Comparison of ENCODE assay signal across 8 mouse cellular contexts in the genomic region with DNA sequence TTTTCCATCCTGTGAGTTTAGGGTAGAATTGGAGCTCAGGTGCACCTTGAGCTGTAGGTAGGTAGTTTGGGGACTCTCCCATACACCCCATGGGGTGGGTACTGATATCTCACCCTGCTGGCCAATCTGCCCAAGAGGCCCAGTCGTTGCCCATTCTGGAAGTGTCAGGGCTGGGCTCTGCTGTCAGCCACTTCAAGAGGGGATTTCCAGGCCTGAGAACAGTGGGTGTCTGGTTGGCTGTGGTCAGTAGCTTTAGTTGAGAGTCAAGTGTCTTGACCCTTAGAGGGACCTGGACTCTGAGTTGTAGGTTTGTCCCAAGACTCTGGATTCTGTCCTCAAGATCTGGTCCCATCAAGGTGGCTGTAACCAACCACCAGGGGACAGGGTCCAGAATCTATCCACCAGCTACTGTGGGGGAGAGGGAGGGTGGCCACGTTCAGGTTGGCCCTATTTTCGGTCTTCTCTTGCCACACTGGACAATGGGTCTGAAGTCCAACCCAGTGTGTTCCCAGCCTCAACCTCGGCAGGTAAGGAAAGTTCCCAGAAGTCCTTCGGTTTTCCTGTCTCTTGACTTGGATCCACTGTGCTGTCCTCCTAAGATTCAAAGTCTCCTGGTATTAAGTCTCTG.
DNase-seq lines count a peak whose midpoint lies in the region; ATAC-seq and TF ChIP-seq lines count a peak whose summit lies in the region.

No protein-coding gene starts in this region.

- H3K4me2 ChIP-seq in hindbrain, postnatal 0 days (ENCODE audit: low read depth, low read length): peak overlapping the region; percentile 97
- peak overlapping the region; percentile 90 for H3K4me2 ChIP-seq in midbrain, embryonic 12.5 days (replicated peaks)

- peak overlapping the region; percentile 89 for H3K9ac ChIP-seq in hindbrain, postnatal 0 days (replicated peaks; ENCODE audit: low read length)
- peak overlapping the region; percentile 93 for H3K9ac ChIP-seq in midbrain, embryonic 12.5 days (replicated peaks)

- ATAC-seq in hindbrain, postnatal 0 days: no peak
- no peak for ATAC-seq in midbrain, embryonic 12.5 days (ENCODE audit: low FRiP score, low read depth)

- H3K4me3 ChIP-seq in heart, embryonic 10.5 days: peak overlapping the region; percentile 87
- peak overlapping the region; percentile 75; the same call in 1 of the 2 replicates for H3K4me3 ChIP-seq in bone marrow macrophage, adult 2 months (ENCODE audit: insufficient read depth, low read length)
- peak overlapping the region; percentile 92 for H3K4me3 ChIP-seq in hindbrain, postnatal 0 days (ENCODE audit: low read length)
- H3K4me3 ChIP-seq in midbrain, embryonic 12.5 days: peak overlapping the region; percentile 85

- no peaks in the 10 kb centered on the region for H3K27me3 ChIP-seq in heart, embryonic 10.5 days (ENCODE audit: insufficient read depth, poor library complexity, severe bottlenecking)
- H3K27me3 ChIP-seq in hindbrain, postnatal 0 days (ENCODE audit: insufficient read depth, low read length): no peaks in the 10 kb centered on the region
- peaks cover 52% of the 10 kb centered on the region for H3K27me3 ChIP-seq in midbrain, embryonic 12.5 days

- TF ChIP-seq CTCF in bone marrow macrophage, adult 2 months (IDR thresholded peaks at IDR 0.05; ENCODE audit: low read depth, low read length): no peak
- peak; percentile 35; the same call in 1 of the 2 replicates for TF ChIP-seq CTCF in hindbrain, postnatal 0 days (IDR thresholded peaks at IDR 0.05; ENCODE audit: low read depth)

- DNase-seq in heart, embryonic 10.5 days (ENCODE audit: low spot score): no peak
- DNase-seq in heart, postnatal 25 days (ENCODE audit: low spot score): no peak
- DNase-seq in hindbrain, postnatal 0 days (ENCODE audit: low spot score): no peak
- no peak for DNase-seq in right cerebral cortex, adult 2 months (ENCODE audit: low spot score in 2 of 2)
- DNase-seq in spleen, postnatal 4 days (ENCODE audit: low spot score in 2 of 2): no peak
- DNase-seq in retina, embryonic 14.5 days (ENCODE audit: low spot score): no peak

- H3K9me3 ChIP-seq in heart, embryonic 10.5 days: no peaks in the 10 kb centered on the region
- H3K9me3 ChIP-seq in hindbrain, postnatal 0 days (ENCODE audit: low read length): no peaks in the 10 kb centered on the region
- H3K9me3 ChIP-seq in midbrain, embryonic 12.5 days: no peaks in the 10 kb centered on the region

- intact Hi-C loops in heart, postnatal 25 days (cut with DNase I): no loop called here

- 60% methylated on average over 5 of the region's 5 CpGs for WGBS in heart, embryonic 10.5 days
- 60% methylated on average over 5 of the region's 5 CpGs for WGBS in hindbrain, postnatal 0 days
- 73% methylated on average over 5 of the region's 5 CpGs for WGBS in midbrain, embryonic 12.5 days

- peak overlapping the region; percentile 93 for H3K27ac ChIP-seq in heart, embryonic 10.5 days
- no peak overlapping the region for H3K27ac ChIP-seq in bone marrow macrophage, adult 2 months (ENCODE audit: insufficient read depth, low read depth, low read length)
- H3K27ac ChIP-seq in hindbrain, postnatal 0 days: no peak overlapping the region
- H3K27ac ChIP-seq in midbrain, embryonic 12.5 days (replicated peaks): no peak overlapping the region

- H3K36me3 ChIP-seq in heart, embryonic 10.5 days: no peaks in the 10 kb centered on the region
- no peaks in the 10 kb centered on the region for H3K36me3 ChIP-seq in hindbrain, postnatal 0 days (ENCODE audit: insufficient read depth, low read length)
- H3K36me3 ChIP-seq in midbrain, embryonic 12.5 days: no peaks in the 10 kb centered on the region

- no peak for TF ChIP-seq POLR2A in bone marrow macrophage, adult 2 months (IDR thresholded peaks at IDR 0.05; ENCODE audit: borderline replicate concordance, low read depth, low read length)

- peaks cover 84% of the 10 kb centered on the region for H3K4me1 ChIP-seq in heart, embryonic 10.5 days
- peaks cover 32% of the 10 kb centered on the region for H3K4me1 ChIP-seq in bone marrow macrophage, adult 2 months (ENCODE audit: control insufficient read depth, insufficient read depth, low read length)
- H3K4me1 ChIP-seq in hindbrain, postnatal 0 days (ENCODE audit: insufficient read depth, low read length): peaks cover 51% of the 10 kb centered on the region
- H3K4me1 ChIP-seq in midbrain, embryonic 12.5 days: peaks cover 71% of the 10 kb centered on the region
